Mouse (Mus musculus): ENCODE results near the gene Sh3bp5.

DNA sequence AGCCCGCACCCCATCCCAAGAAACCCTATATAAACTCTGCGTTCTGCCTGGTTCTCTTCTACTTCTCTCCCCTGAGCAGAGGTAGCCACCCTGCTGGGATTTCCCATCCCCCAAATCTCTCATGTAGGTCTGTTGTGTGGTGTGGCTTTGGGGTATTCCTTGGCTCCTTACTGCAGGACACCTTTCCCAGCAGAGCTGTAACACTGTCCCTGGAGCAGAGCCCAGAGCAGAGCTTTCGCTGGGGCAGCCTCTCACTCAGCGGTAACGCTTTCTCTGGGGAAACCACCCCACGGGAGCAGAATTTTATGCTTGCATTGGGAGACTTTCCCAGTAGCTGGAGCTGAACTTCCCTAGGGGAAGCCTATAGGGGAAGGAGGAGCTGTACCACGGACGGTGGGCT lies 53.6 kb downstream of the Sh3bp5 start:
- TF ChIP-seq CTCF (IDR thresholded peaks at IDR 0.05; ENCODE audit: low read depth) (no peak), EP300 (IDR thresholded peaks at IDR 0.05; ENCODE audit: low read depth) (no peak)
